Mouse (Mus musculus) forebrain, embryonic 15.5 days (tissue): ENCODE results near the gene Olfr1058. TPM values are rescaled to one million over a fixed set of nuclear protein-coding genes. Genes with fewer than 3 reads are reported as not detected.

Experiments used
- polyA plus RNA-seq: library from polyadenylated mRNA; unstranded; fragments of >200 nt; fragmentation: Nextera tagmentation; extraction: Ambion mirVana; gene quantifications from 2 replicates; pipeline ENCODE4 v1.2.1, GENCODE M21; 2015

Gene Olfr1058
- polyA plus RNA-seq, 1 experiment from 2014 or later, result not detected

Other genes with a start within 250 kb of the Olfr1058 start
- not detected in 2 replicates for gene Olfr1040, start 241.8 kb downstream of the Olfr1058 start, polyA plus RNA-seq
- gene Olfr1042, start 226.7 kb downstream of the Olfr1058 start, polyA plus RNA-seq, result not detected in 2 replicates
- not detected in 2 replicates for gene Olfr1043, start 221.0 kb downstream of the Olfr1058 start, polyA plus RNA-seq
- gene Olfr1044, start 210.7 kb downstream of the Olfr1058 start, polyA plus RNA-seq, result not detected in 2 replicates
- not detected in 2 replicates for gene Olfr52, start 202.9 kb downstream of the Olfr1058 start, polyA plus RNA-seq
- gene Olfr1045, start 185.6 kb downstream of the Olfr1058 start, polyA plus RNA-seq, result not detected in 2 replicates
- not detected in 2 replicates for gene Olfr1046, start 169.2 kb downstream of the Olfr1058 start, polyA plus RNA-seq
- not detected in 2 replicates for gene Olfr1047, start 157.2 kb downstream of the Olfr1058 start, polyA plus RNA-seq
- not detected in 2 replicates for gene Olfr1048, start 148.3 kb downstream of the Olfr1058 start, polyA plus RNA-seq
- gene Olfr1049, start 130.2 kb downstream of the Olfr1058 start, polyA plus RNA-seq, result not detected in 2 replicates
- not detected in 2 replicates for gene Olfr1051, start 109.5 kb downstream of the Olfr1058 start, polyA plus RNA-seq
- gene Olfr1052, start 96.1 kb downstream of the Olfr1058 start, polyA plus RNA-seq, result not detected in 2 replicates
- not detected in 2 replicates for gene Olfr1053, start 73.3 kb downstream of the Olfr1058 start, polyA plus RNA-seq
- not detected in 2 replicates for gene Olfr1054, start 53.1 kb downstream of the Olfr1058 start, polyA plus RNA-seq
- not detected in 2 replicates for gene Olfr1055, start 38.3 kb downstream of the Olfr1058 start, polyA plus RNA-seq
- gene Olfr1056, start 26.1 kb downstream of the Olfr1058 start, polyA plus RNA-seq, result not detected in 2 replicates
- not detected in 2 replicates for gene Olfr1057, start 10.2 kb downstream of the Olfr1058 start, polyA plus RNA-seq
- not detected in 2 replicates for gene Olfr1061, start 25.5 kb upstream of the Olfr1058 start, polyA plus RNA-seq
- gene Olfr1062, start 38.2 kb upstream of the Olfr1058 start, polyA plus RNA-seq, result not detected in 2 replicates
- gene Olfr1065, start 62.0 kb upstream of the Olfr1058 start, polyA plus RNA-seq, result not detected in 2 replicates
- gene Olfr1066, start 67.7 kb upstream of the Olfr1058 start, polyA plus RNA-seq, result not detected in 2 replicates
- gene Olfr228, start 98.8 kb upstream of the Olfr1058 start, polyA plus RNA-seq, result not detected in 2 replicates
- not detected in 2 replicates for gene Olfr1076, start 119.9 kb upstream of the Olfr1058 start, polyA plus RNA-seq
- not detected in 2 replicates for gene Olfr1079, start 153.9 kb upstream of the Olfr1058 start, polyA plus RNA-seq
- gene Olfr1080, start 169.7 kb upstream of the Olfr1058 start, polyA plus RNA-seq, result not detected in 2 replicates
- gene Olfr1082, start 210.4 kb upstream of the Olfr1058 start, polyA plus RNA-seq, result not detected in 2 replicates